Mouse (Mus musculus) stomach, embryonic 16.5 days (tissue): ENCODE measurements around the gene Olfr1286. TPM values are rescaled to one million over a fixed set of nuclear protein-coding genes. Genes with fewer than 3 reads are reported as not detected.

Source experiments
- ATAC-seq: fragments of 200-750 bp; cut with Nextera tagmentation; 2 replicates; pipeline ENCODE4 v1.8.0; 2017; ENCODE audit warnings: moderate number of reproducible peaks, moderate TSS enrichment; ENCODE audit not compliant: insufficient read depth, low FRiP score
- H3K27ac ChIP-seq: fragments of 300-500 bp; sonication (generic); 2 replicates; pipeline ENCODE4 v1.5.1; 2014; ENCODE audit warnings: low read length
- H3K27me3 ChIP-seq: fragments of 300-500 bp; sonication (generic); 2 replicates; pipeline ENCODE4 v1.6.1; 2014; ENCODE audit warnings: low read length, control low read depth, mixed read lengths; ENCODE audit not compliant: control insufficient read depth, insufficient read depth
- H3K36me3 ChIP-seq: fragments of 300-500 bp; sonication (generic); 2 replicates; pipeline ENCODE4 v1.6.1; 2014; ENCODE audit warnings: low read length; ENCODE audit not compliant: control insufficient read depth, insufficient read depth
- H3K4me1 ChIP-seq: fragments of 300-500 bp; sonication (generic); 2 replicates; pipeline ENCODE4 v1.6.1; 2014; ENCODE audit warnings: low read length, control low read depth, mixed read lengths; ENCODE audit not compliant: control insufficient read depth, insufficient read depth
- H3K4me2 ChIP-seq: fragments of 300-500 bp; sonication (generic); 2 replicates; pipeline ENCODE4 v1.6.1; 2014; ENCODE audit warnings: low read depth, low read length, mixed read lengths
- H3K4me3 ChIP-seq: fragments of 300-500 bp; sonication (generic); replicated peaks from 2 replicates; pipeline ENCODE4 v1.5.1; 2014; ENCODE audit warnings: mild to moderate bottlenecking, low read length
- H3K9ac ChIP-seq: fragments of 300-500 bp; sonication (generic); 2 replicates; pipeline ENCODE4 v1.6.1; 2014; ENCODE audit warnings: low read length
- H3K9me3 ChIP-seq: fragments of 300-500 bp; sonication (generic); replicated peaks from 2 replicates; pipeline ENCODE4 v1.6.1; 2016; ENCODE audit warnings: low read length, control low read depth; ENCODE audit not compliant: control insufficient read depth
- WGBS: fragments of 180-500 bp; shearing (Covaris S2); extraction: QIAGEN DNeasy Blood & Tissue Kit; methylation state at CpG from one replicate; pipeline ENCODE4 v1.1.7; 2014; 5-methylcytosine and 5-hydroxymethylcytosine counted together
- polyA plus RNA-seq: library from polyadenylated mRNA; unstranded; fragments of >200 nt; fragmentation: Nextera tagmentation; extraction: Ambion mirVana; gene quantifications from 2 replicates; pipeline ENCODE4 v1.2.1, GENCODE M21; 2015

Olfr1286 gene
- polyA plus RNA-seq, result not detected in 2 replicates

DNA sequence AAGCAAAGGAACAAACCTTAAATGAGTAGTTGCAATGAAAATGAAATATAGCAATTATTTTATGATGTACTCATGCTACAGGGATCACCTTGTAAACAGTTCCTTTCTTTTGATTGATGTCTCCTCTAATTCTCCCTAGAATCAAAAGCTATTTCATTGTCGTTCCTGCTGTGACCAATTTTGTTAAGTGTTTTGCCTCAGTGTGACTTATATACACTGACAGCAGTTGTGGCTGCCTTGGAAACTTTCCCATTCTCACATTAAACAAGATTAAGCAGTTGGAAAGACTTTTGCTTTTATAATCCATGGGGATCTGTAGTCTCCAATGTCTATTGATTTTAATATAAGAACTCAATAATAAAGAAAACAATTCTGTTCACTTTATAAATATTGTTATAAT, at the start of gene Olfr1286:
Gene Olfr1286 (minus strand): TSS at position 185 of the 400 bp plus-strand sequence.
- Histone ChIP-seq H3K9me3 (no peaks in the 10 kb centered on the region), H3K4me3 (no peak within 1 kb of the TSS), H3K27me3 (no peaks in the 10 kb centered on the region), H3K9ac (no peak within 1 kb of the TSS), H3K4me2 (no peak within 1 kb of the TSS), H3K36me3 (no peaks in the 10 kb centered on the region), H3K27ac (no peak within 1 kb of the TSS), H3K4me1 (no peaks in the 10 kb centered on the region)
- no peak for ATAC-seq
- 38% methylated on average over 1 of the region's 1 CpGs for WGBS

DNA sequence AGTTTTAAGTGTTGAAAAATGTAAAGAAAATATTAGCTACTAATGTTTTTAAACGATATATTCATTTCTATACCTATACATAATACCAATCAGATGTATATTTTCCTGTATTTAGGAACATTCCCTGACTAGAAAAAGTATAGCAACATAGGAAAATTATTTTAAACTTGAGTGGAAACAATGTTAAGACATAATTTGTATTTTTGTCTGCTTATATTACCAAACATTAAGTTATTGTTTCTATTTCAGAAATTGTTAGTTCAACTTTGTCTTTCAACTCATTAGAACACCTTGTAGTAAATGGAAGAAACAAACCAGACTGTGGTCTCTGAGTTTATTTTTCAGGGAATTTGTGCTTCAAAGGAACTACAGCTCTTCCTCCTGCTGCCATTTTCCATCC, 25.9 kb upstream of the Olfr1286 start, which contains the start of gene Olfr1287:
Gene Olfr1287 (plus strand): TSS at position 301 of the 400 bp plus-strand sequence.
- no peaks in the 10 kb centered on the region for H3K9me3 ChIP-seq
- H3K27ac ChIP-seq, result no peak within 1 kb of the TSS
- no peak within 1 kb of the TSS for H3K4me2 ChIP-seq
- ATAC-seq, result no peak
- H3K27me3 ChIP-seq, result no peaks in the 10 kb centered on the region
- WGBS, result 71% methylated on average over 1 of the region's 1 CpGs
- H3K4me1 ChIP-seq, result no peaks in the 10 kb centered on the region
- H3K4me3 ChIP-seq, result no peak within 1 kb of the TSS
- no peak within 1 kb of the TSS for H3K9ac ChIP-seq
- no peaks in the 10 kb centered on the region for H3K36me3 ChIP-seq

DNA sequence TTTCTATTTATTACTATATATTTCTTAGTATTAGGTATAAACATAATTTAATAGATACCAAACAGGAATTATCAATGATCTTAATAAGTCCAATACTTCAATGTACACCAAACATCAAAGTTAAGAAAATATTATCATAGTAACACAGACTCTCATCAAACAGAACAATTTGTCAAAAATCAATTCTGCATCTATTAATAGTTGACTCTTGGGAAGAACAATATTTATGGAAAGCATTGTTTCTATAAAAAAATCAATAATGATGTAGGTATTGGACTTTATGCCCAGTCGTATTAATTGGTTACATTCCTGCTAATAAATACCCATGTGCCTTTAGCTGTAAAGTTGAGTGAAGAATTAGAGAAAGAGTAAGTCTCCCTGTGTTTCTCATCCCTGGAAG, 47.7 kb downstream of the Olfr1286 start, which contains the start of gene Olfr1284:
Gene Olfr1284 (plus strand): TSS at position 301 of the 400 bp plus-strand sequence.
- Histone ChIP-seq H3K4me1 (no peaks in the 10 kb centered on the region), H3K9ac (no peak within 1 kb of the TSS), H3K27me3 (no peaks in the 10 kb centered on the region), H3K9me3 (no peaks in the 10 kb centered on the region), H3K27ac (no peak within 1 kb of the TSS), H3K36me3 (no peaks in the 10 kb centered on the region), H3K4me2 (no peak within 1 kb of the TSS), H3K4me3 (no peak within 1 kb of the TSS)
- 87% methylated on average over 1 of the region's 1 CpGs for WGBS
- ATAC-seq, result no peak

Other genes with a start within 250 kb of the Olfr1286 start
- gene 4930430A15Rik, start 193.5 kb downstream of the Olfr1286 start, polyA plus RNA-seq, result not detected in 2 replicates
- gene Olfr1275, start 187.8 kb downstream of the Olfr1286 start, polyA plus RNA-seq, result not detected in 2 replicates
- not detected in 2 replicates for gene Olfr1276, start 168.6 kb downstream of the Olfr1286 start, polyA plus RNA-seq
- not detected in 2 replicates for gene Olfr1277, start 149.0 kb downstream of the Olfr1286 start, polyA plus RNA-seq
- gene Olfr1278, start 133.0 kb downstream of the Olfr1286 start, polyA plus RNA-seq, result not detected in 2 replicates
- not detected in 2 replicates for gene Olfr1279, start 122.5 kb downstream of the Olfr1286 start, polyA plus RNA-seq
- not detected in 2 replicates for gene Olfr1280, start 109.1 kb downstream of the Olfr1286 start, polyA plus RNA-seq
- gene Olfr1281, start 96.6 kb downstream of the Olfr1286 start, polyA plus RNA-seq, result not detected in 2 replicates
- not detected in 2 replicates for gene Olfr1282, start 87.0 kb downstream of the Olfr1286 start, polyA plus RNA-seq
- not detected in 2 replicates for gene Olfr1283, start 56.3 kb downstream of the Olfr1286 start, polyA plus RNA-seq
- not detected in 2 replicates for gene Olfr1284, start 47.6 kb downstream of the Olfr1286 start, polyA plus RNA-seq
- not detected in 2 replicates for gene Olfr1287, start 26.0 kb upstream of the Olfr1286 start, polyA plus RNA-seq
- gene Olfr1288, start 51.0 kb upstream of the Olfr1286 start, polyA plus RNA-seq, result not detected in 2 replicates
- gene Olfr1289, start 57.7 kb upstream of the Olfr1286 start, polyA plus RNA-seq, result not detected in 2 replicates
- gene Olfr1290, start 70.7 kb upstream of the Olfr1286 start, polyA plus RNA-seq, result not detected in 2 replicates
- gene Olfr1291-ps1, start 74.1 kb upstream of the Olfr1286 start, polyA plus RNA-seq, result not detected in 2 replicates
- gene Olfr1293-ps, start 102.1 kb upstream of the Olfr1286 start, polyA plus RNA-seq, result not detected in 2 replicates
- gene Olfr1294, start 117.2 kb upstream of the Olfr1286 start, polyA plus RNA-seq, result not detected in 2 replicates
- gene Olfr1295, start 146.6 kb upstream of the Olfr1286 start, polyA plus RNA-seq, result not detected in 2 replicates
- not detected in 2 replicates for gene Olfr1297, start 203.4 kb upstream of the Olfr1286 start, polyA plus RNA-seq
- not detected in 2 replicates for gene Olfr1298, start 226.1 kb upstream of the Olfr1286 start, polyA plus RNA-seq
- not detected in 2 replicates for gene Olfr1299, start 238.3 kb upstream of the Olfr1286 start, polyA plus RNA-seq